Mouse (Mus musculus) large intestine, adult 2 months (tissue): ENCODE data around the gene Isg20. TPM values are rescaled to one million over a fixed set of nuclear protein-coding genes. Genes with fewer than 3 reads are reported as not detected.

Experiments used
- DNase-seq: peaks from one replicate; pipeline ENCODE4 v3.0.0-alpha.2; 2012; ENCODE audit warnings: low read depth, low spot score
- WGBS: fragments of 180-500 bp; shearing (Covaris S2); methylation state at CpG from one replicate; pipeline ENCODE4 v1.1.7; 2018; 5-methylcytosine and 5-hydroxymethylcytosine counted together
- polyA plus RNA-seq: library from polyadenylated mRNA; depleted of rRNA; stranded (reverse); fragments of >200 nt; gene quantifications from 2 replicates; pipeline ENCODE4 v1.2.3, GENCODE M21; 2012; rRNA removed

The Isg20 gene
- 12.8 and 18.8 TPM in 2 replicates for polyA plus RNA-seq

DNA sequence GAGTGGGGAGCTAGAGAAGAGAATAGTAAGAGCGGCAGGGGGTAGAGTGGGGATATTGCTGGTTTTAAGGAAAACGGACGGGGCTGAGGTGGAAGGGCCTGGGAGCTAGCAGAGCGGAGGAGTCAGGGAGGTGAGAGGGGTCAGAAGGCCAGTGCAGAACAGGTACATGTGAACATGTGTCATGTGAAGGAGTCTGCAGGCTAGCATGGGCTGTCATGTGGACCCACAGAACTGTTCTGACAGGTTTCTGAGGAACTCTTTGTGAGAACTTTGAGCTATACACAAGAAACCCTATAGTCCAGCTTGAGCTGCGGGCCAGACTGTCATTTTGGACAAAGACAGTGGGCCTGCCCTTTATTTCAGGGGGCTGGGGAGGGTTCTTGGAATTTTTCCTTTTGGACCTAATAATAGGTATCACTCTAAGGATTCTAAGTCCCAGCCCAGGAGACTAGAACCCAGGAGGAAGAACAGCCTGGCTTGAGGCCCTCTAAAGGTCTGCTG, at the start of gene Isg20:
Gene Isg20, plus strand, starts transcription at position 451 of the 501 bp plus-strand sequence.
- DNase-seq, result no peak
- 78% methylated on average over 5 of the region's 5 CpGs for WGBS

DNA sequence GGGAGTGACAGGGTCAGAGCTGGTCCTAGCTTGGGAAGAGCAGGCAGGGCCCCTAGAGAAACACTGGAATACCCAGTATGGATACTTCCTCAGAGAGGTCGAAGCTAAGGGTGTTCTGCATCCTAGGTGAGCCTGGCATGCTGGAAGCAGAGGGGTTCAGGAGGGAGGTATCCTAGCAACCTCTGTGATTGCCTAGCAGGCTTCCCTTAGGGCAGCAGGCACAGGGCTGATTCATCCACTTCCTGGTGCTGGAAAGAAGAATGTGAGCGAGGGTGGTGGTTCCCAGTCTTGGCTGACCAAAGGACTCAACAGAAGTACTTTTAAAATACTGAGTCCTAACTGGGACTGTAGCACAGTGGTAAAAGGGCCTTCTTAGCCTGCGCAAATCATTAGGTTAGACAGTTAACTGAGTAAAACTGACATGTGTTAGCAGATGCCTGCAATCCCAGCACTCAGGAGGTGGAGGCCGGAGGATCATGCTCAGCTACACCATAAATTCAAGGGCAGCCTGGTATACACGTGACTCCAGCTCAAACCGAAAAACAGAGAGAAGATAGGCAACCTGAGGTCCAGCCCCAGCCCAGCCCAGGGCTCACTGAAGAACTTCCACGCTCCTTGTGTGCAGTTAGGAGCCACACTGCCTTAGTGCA, 49.3 kb upstream of the Isg20 start:
- WGBS, result 32% methylated on average over 7 of the region's 7 CpGs

GRCm38 (mm10) chr7:78864446-78864802, 48.8 kb upstream of the Isg20 start:
- 14% methylated on average over 4 of the region's 4 CpGs for WGBS
- DNase-seq, result no peak

More for the DNA sequence above, 49.3 kb upstream of the Isg20 start:
- DNase-seq, result no peak

GRCm38 (mm10) chr7:78865212-78865949, 47.8 kb upstream of the Isg20 start:
- DNase-seq, result no peak
- WGBS, result 54% methylated on average over 12 of the region's 12 CpGs

GRCm38 (mm10) chr7:78868731-78869130, 44.5 kb upstream of the Isg20 start:
- 45% methylated on average over 5 of the region's 5 CpGs for WGBS
- no peak for DNase-seq

DNA sequence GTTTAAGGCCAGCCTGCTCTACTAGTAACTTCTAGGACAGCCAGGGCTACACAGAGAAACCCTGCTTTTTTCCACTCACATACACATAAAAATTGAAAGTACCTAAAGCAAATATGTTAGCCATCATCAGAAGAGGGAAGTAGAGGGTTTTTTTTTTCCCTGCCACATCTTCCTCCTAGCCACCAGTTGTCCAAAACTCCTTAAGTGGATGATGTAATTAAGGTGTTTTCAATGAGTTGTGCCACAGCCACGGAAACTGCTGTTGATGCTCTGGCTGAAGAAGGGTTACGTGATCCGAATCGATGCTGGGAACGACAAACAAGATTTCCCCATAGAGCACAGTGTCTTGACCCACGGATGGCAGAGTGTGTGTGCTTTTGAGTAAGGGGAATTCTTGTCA, 40.9 kb upstream of the Isg20 start:
- WGBS, result 61% methylated on average over 6 of the region's 6 CpGs
- DNase-seq, result no peak

- WGBS, result 30% methylated on average over 5 of the region's 5 CpGs
- DNase-seq, result peak; percentile 71
Observed at GRCm38 (mm10) chr7:78872831-78873230, 40.4 kb upstream of the Isg20 start.

DNA sequence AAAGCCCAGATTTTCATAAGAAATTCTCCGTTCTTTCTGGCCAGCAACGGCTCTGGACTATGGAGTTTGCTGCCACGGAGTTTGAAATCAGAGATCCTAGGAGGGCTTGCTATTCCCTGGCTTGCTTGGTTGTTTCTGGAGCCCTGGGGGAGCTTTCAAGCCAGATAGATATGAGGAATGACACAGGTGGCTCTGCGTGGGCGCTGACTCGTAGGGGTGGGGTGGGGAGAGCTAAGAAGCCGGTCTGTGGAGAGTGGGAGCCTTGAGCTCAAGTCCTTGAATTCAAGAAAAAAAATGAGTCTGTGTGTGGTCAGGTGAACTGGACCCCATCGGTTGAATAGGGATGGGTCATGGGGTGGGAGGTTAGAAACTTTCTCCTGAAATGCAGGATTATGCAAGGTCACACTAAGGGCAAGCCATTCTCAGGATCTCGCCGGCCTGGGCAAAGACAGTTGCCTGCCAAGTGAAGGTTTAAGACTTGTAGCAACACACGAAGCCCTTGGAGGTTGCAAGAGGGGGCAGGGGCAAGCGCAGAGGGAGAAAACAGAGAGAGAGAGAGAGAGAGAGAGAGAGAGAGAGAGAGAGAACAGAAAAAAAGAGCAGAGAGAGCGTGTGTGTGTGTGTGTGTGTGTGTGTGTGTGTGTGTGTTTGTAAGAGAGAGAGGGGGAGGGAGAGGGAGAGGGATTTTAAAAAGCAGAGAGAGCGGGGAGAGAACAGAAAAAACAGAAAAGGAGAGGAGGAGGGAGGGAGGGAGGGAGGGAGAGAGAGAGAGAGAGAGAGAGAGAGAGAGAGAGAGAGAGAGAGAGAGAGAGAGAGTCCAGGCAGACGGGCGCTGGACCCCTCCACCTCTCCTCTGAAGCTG, 31.4 kb upstream of the Isg20 start:
- WGBS, result 16% methylated on average over 13 of the region's 16 CpGs
- DNase-seq, result no peak

GRCm38 (mm10) chr7:78882469-78882837, 30.8 kb upstream of the Isg20 start:
- WGBS, result 3% methylated on average over 23 of the region's 23 CpGs
- no peak for DNase-seq

DNA sequence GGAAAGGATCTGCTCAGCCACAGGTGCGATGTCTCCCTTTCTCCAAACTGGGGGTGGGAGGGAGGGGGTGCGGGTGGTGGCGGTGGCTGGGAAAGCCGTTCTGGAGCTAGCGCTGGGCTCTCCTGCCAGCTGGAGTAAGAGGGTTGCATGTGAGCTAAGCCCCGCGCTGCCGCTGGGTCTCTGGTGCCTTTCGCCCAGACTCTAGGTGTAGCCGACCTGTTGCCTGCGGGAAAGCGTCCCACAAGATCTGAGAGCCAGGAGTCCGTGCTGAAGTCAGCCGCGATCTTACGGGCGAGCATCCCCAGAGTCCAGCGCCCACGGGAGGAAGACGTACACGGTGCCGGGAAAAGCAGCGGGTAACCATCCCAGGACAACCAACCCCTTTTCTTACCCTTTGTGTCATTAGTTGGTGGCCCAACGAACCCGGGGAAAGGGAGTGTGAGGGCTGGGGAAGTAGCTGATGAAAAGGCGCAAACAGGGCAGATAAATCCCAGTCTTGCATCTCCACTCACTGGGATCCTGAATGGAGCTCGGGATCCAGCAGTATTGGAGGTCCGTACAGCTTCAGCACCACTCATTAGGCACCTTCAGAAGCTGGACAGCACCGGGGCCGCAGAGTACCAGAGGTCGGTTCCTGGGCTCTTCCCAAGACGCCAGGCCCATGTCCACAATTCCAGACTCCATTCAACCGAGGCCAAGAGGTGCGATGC, 30.1 kb upstream of the Isg20 start:
- 4% methylated on average over 34 of the region's 34 CpGs for WGBS
- no peak for DNase-seq

DNA sequence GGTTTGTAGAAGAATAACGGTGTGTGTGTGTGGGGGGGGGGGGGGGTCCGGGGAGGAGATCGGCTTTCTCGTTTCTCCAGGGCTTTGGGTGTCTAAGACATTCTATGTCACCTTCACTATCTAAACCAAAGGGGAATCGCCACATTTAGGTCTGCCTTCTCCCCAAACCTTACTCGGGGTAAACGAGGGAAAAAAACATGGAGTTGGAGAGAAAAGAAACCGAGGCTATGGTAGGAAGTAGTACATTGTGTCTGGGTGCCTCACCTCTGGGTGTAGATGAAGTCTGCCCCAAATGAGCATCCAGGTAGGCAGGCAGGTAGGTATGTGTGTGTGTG, 29.5 kb upstream of the Isg20 start:
- no peak for DNase-seq
- WGBS, result 16% methylated on average over 8 of the region's 8 CpGs

DNA sequence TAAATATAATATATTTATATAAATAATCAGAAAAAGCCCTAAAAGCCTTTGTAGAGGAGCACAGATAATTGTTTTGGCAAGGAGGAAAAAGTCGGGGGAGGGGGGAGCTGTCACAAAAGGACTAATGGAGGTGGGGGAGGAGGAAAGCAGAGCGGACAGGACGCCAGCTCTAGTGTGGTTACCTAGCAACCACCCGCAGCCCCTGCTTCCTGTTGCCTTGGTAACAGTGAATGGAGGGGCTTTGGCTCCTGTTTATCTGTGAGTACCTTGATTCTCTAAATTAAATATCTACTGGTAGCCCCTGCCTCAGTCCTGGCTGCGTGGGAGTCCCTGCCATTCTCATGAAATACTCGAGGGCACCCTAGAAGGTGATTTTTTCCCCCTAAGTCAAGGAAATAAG, 29.1 kb upstream of the Isg20 start:
- no peak for DNase-seq
- 18% methylated on average over 6 of the region's 6 CpGs for WGBS

- DNase-seq, result no peak
- 76% methylated on average over 5 of the region's 5 CpGs for WGBS
Observed at GRCm38 (mm10) chr7:78885404-78885803, 27.8 kb upstream of the Isg20 start.

DNA sequence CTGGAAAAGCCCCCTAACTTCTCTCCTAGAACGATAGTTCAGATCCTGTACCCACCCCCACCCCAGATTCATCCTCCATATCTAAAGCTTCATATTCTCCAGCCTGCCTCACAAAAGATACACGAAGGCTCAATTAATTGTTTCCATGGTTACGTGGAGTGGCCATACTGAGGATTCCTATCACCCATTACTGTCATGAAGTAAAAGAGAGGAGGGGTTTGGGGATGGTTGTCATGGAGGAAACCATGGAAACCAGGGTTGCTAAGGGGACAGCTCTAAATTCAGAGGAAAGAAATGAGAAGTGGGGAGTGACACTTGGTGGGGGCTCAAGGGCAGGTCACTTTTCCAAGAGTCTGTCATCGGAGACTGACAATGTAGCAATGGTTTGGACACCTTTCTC, 26.7 kb upstream of the Isg20 start:
- no peak for DNase-seq

GRCm38 (mm10) chr7:78887431-78887842, 25.8 kb upstream of the Isg20 start:
- WGBS, result 28% methylated on average over 9 of the region's 9 CpGs

More for the DNA sequence above, 26.7 kb upstream of the Isg20 start:
- 86% methylated on average over 4 of the region's 4 CpGs for WGBS

GRCm38 (mm10) chr7:78890641-78891040, 22.6 kb upstream of the Isg20 start:
- 3% methylated on average over 16 of the region's 16 CpGs for WGBS

More at GRCm38 (mm10) chr7:78887431-78887842, 25.8 kb upstream of the Isg20 start:
- no peak for DNase-seq

GRCm38 (mm10) chr7:78893917-78894316, 19.3 kb upstream of the Isg20 start:
- no peak for DNase-seq
- 85% methylated on average over 10 of the region's 10 CpGs for WGBS

More at GRCm38 (mm10) chr7:78890641-78891040, 22.6 kb upstream of the Isg20 start:
- DNase-seq, result peak; percentile 66

GRCm38 (mm10) chr7:78895021-78895652, 18.1 kb upstream of the Isg20 start:
- WGBS, result 42% methylated on average over 13 of the region's 13 CpGs
- no peak for DNase-seq

- peak; percentile 96 for DNase-seq
- 4% methylated on average over 53 of the region's 53 CpGs for WGBS
Observed at GRCm38 (mm10) chr7:78895653-78896333, 17.4 kb upstream of the Isg20 start, which contains the start of gene Aen. Gene Aen (plus strand): TSS chr7:78895854.
